Mouse (Mus musculus) urinary bladder, postnatal 25 days (tissue): ENCODE measurements around the gene Gabpa.
A peak's percentile ranks its signal among the peaks of the same experiment; 100 is the strongest.

ENCODE experiments used
- DNase-seq: peaks from one replicate; pipeline ENCODE4 v3.0.0; 2022; ENCODE audit warnings: low spot score

Gene Gabpa

DNA sequence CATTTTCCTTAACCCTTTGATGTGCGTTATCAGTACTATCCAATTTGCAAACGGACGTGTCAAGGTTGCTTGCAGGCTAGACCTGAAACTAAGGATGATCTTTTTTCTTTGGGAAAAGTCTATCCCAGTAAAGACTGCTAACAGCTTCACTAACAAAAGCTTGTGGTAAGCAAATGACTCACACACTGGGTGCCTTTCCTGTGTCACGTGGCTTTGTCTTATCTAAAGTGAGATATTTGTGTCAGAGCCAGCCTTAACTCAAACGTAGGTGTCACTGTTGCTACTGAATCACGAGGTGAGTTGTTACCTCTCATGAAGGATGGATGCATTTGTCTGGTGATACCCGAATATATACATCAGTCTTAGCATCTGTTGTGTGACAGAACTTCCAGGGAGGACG lies 29.9 kb downstream of the Gabpa start:
- DNase-seq, result no peak

DNA sequence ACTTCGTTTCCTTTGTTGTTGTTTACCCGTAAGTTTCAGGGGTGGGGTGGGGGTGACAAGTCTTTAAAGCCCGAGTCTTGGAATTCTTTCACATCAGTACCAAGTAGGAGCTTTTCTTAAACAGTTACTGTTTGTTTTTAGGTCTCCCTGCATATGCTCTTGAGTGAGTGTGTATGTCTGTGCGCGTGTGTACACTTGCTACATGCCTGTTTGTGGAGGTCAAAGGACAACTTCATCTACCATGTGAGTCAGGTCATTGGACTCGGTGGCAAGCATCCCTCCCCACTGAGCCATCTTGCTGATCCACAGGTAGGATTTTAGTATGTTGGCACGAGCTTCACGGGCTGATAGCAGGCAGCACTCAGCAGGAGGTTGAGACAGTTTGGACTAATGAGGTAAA lies 39.1 kb downstream of the Gabpa start:
- no peak for DNase-seq

- DNase-seq, result peak; percentile 4
These were observed 40.4 kb downstream of the Gabpa start for GRCm38 (mm10) chr16:84875012-84875717.

- no peak for DNase-seq
These were observed 41.0 kb downstream of the Gabpa start for GRCm38 (mm10) chr16:84875718-84876035.

DNA sequence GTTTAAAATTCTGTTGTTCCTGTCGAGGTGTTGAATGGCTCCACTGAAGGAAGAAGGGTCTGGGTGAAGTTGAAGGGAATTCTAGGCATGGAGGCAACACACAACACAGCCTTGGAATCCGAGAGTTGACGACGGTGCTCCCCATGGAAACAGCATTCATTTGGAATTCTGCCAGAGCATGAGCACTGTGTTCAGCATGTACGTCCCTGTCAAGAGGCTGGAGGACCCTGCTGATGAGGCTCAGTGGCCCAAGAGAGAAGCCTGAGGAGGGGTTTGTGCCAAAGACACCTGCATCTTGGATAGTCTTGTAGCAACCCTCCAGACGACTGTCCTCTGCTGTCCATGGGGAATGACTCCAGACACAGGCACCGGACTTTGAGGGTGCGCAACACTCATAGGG lies 41.4 kb downstream of the Gabpa start:
- no peak for DNase-seq

GRCm38 (mm10) chr16:84879146-84879545 lies 44.4 kb downstream of the Gabpa start:
- peak; percentile 52 for DNase-seq

DNA sequence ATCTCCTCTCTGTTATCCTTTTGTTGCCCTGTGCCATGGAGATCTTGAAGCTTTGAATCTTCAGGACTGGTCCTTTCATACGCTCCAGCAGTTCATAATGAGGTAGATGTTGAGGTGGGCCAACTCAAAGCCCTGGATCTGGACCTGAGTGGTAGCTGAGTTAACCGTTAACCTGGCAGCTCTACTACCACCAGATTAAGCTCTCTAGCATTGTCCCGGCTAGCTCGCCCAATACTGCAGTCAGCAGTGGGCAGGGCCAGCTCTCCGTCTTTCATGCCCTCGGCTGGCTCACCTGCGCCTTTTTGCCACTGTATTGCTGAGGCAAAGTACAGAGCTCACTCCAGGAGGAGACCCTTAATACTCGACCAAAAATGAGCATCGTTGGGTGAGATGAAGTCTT lies 46.4 kb downstream of the Gabpa start:
- DNase-seq, result no peak

GRCm38 (mm10) chr16:84881754-84882321 lies 47.1 kb downstream of the Gabpa start:
- no peak for DNase-seq

- no peak for DNase-seq
These were observed 49.8 kb downstream of the Gabpa start for GRCm38 (mm10) chr16:84884572-84884971.

GRCm38 (mm10) chr16:84902995-84903394 lies 68.3 kb downstream of the Gabpa start:
- DNase-seq, result no peak

GRCm38 (mm10) chr16:84911477-84912165 lies 76.9 kb downstream of the Gabpa start:
- DNase-seq, result no peak
